Comparison of ENCODE assay signal across 8 mouse cellular contexts in genomic region chr7:19523017-19523756, GRCm38 (mm10). TPM values are rescaled to one million over a fixed set of nuclear protein-coding genes. Genes with fewer than 3 reads are reported as not detected.
DNase-seq lines count a peak whose midpoint lies in the region; ATAC-seq and TF ChIP-seq lines count a peak whose summit lies in the region.

No protein-coding gene starts in this region.

- 13% methylated on average over 72 of the region's 72 CpGs for WGBS in heart, embryonic 14.5 days
- WGBS in embryonic facial prominence, embryonic 13.5 days = 13% methylated on average over 72 of the region's 72 CpGs
- 12% methylated on average over 72 of the region's 72 CpGs for WGBS in limb, embryonic 12.5 days
- 9% methylated on average over 72 of the region's 72 CpGs for WGBS in stomach, embryonic 15.5 days

- no peak overlapping the region for H3K27ac ChIP-seq in heart, embryonic 14.5 days (replicated peaks in 1 of 2; ENCODE audit: control insufficient read depth in 1 of 2, insufficient read depth in 1 of 2, low read depth in 2 of 2, low read length in 2 of 2)
- no peak overlapping the region for H3K27ac ChIP-seq in embryonic facial prominence, embryonic 13.5 days
- H3K27ac ChIP-seq in limb, embryonic 12.5 days = no peak overlapping the region
- H3K27ac ChIP-seq in stomach, embryonic 15.5 days = no peak overlapping the region

- intact Hi-C loops in heart, postnatal 36 days (cut with DNase I) = no loop called here

- peaks cover 1% of the 10 kb centered on the region; the same call in 1 of the 2 replicates for H3K36me3 ChIP-seq in heart, embryonic 14.5 days (ENCODE audit: control insufficient read depth, insufficient read depth, low read length)
- no peaks in the 10 kb centered on the region for H3K36me3 ChIP-seq in E14TG2a.4 (ENCODE audit: insufficient read depth, low read length)
- H3K36me3 ChIP-seq in embryonic facial prominence, embryonic 13.5 days = no peaks in the 10 kb centered on the region
- H3K36me3 ChIP-seq in limb, embryonic 12.5 days = no peaks in the 10 kb centered on the region
- no peaks in the 10 kb centered on the region for H3K36me3 ChIP-seq in stomach, embryonic 15.5 days

- H3K9ac ChIP-seq in heart, embryonic 14.5 days (ENCODE audit: low read length) = peak overlapping the region; percentile 54
- peak overlapping the region; percentile 65 for H3K9ac ChIP-seq in embryonic facial prominence, embryonic 13.5 days
- 0 out of 2 replicates have a peak overlapping the region, but pooled peaks have one; percentile 51 for H3K9ac ChIP-seq in limb, embryonic 12.5 days (replicated peaks)
- no peak overlapping the region for H3K9ac ChIP-seq in stomach, embryonic 15.5 days

- no peak for DNase-seq in heart, postnatal 36 days
- no peak for DNase-seq in spleen, postnatal 10 days (ENCODE audit: low spot score in 2 of 2)
- DNase-seq in gastrocnemius, adult 8-10 months (ENCODE audit: low spot score in 2 of 2) = no peak

- ATAC-seq in heart, embryonic 14.5 days (ENCODE audit: insufficient number of reproducible peaks, insufficient read depth, low FRiP score, low read depth) = no peak
- no peak for ATAC-seq in embryonic facial prominence, embryonic 13.5 days (ENCODE audit: insufficient number of reproducible peaks, insufficient read depth, low FRiP score, low TSS enrichment, low read depth)
- no peak for ATAC-seq in limb, embryonic 12.5 days (ENCODE audit: insufficient number of reproducible peaks, insufficient read depth, low FRiP score, low TSS enrichment, low read depth)
- ATAC-seq in stomach, embryonic 15.5 days (ENCODE audit: insufficient read depth, low FRiP score, low read depth) = no peak

- peaks cover 71% of the 10 kb centered on the region for H3K27me3 ChIP-seq in heart, embryonic 14.5 days (ENCODE audit: control insufficient read depth, insufficient read depth, low read length)
- H3K27me3 ChIP-seq in E14TG2a.4 (ENCODE audit: insufficient read depth, low read length) = peaks cover 82% of the 10 kb centered on the region
- H3K27me3 ChIP-seq in embryonic facial prominence, embryonic 13.5 days = peaks cover 76% of the 10 kb centered on the region
- H3K27me3 ChIP-seq in limb, embryonic 12.5 days = peaks cover 89% of the 10 kb centered on the region
- H3K27me3 ChIP-seq in stomach, embryonic 15.5 days (replicated peaks) = peaks cover 74% of the 10 kb centered on the region

- H3K4me3 ChIP-seq in heart, embryonic 14.5 days (ENCODE audit: control insufficient read depth in 1 of 2, insufficient read depth in 1 of 2, low read depth in 1 of 2, low read length in 2 of 2) = peak overlapping the region; percentile 43 to 44; a peak in 3 of 4 replicates
- peak overlapping the region; percentile 66 for H3K4me3 ChIP-seq in E14TG2a.4 (replicated peaks; ENCODE audit: low read length)
- H3K4me3 ChIP-seq in embryonic facial prominence, embryonic 13.5 days = peak overlapping the region; percentile 44
- peak overlapping the region; percentile 45 for H3K4me3 ChIP-seq in limb, embryonic 12.5 days (replicated peaks)
- peak overlapping the region; percentile 44 for H3K4me3 ChIP-seq in stomach, embryonic 15.5 days (replicated peaks)

- H3K4me1 ChIP-seq in heart, embryonic 14.5 days (ENCODE audit: control insufficient read depth in 2 of 2, insufficient read depth in 2 of 2, low read length in 2 of 2) = peaks cover 15 to 25% of the 10 kb centered on the region in 2 experiments; a peak in 3 of 4 replicates
- H3K4me1 ChIP-seq in E14TG2a.4 (replicated peaks; ENCODE audit: low read depth, low read length) = peaks cover 32% of the 10 kb centered on the region
- H3K4me1 ChIP-seq in embryonic facial prominence, embryonic 13.5 days = peaks cover 30% of the 10 kb centered on the region
- peaks cover 27% of the 10 kb centered on the region for H3K4me1 ChIP-seq in limb, embryonic 12.5 days (replicated peaks)
- peaks cover 27% of the 10 kb centered on the region for H3K4me1 ChIP-seq in stomach, embryonic 15.5 days

- no peaks in the 10 kb centered on the region for H3K9me3 ChIP-seq in heart, embryonic 14.5 days (ENCODE audit: control insufficient read depth, low read length)
- H3K9me3 ChIP-seq in E14TG2a.4 (ENCODE audit: low read length) = no peaks in the 10 kb centered on the region
- no peaks in the 10 kb centered on the region for H3K9me3 ChIP-seq in embryonic facial prominence, embryonic 13.5 days
- H3K9me3 ChIP-seq in limb, embryonic 12.5 days = no peaks in the 10 kb centered on the region
- no peaks in the 10 kb centered on the region for H3K9me3 ChIP-seq in stomach, embryonic 15.5 days

- peak overlapping the region; percentile 82 for H3K4me2 ChIP-seq in heart, embryonic 14.5 days (ENCODE audit: low read length)
- H3K4me2 ChIP-seq in embryonic facial prominence, embryonic 13.5 days = peak overlapping the region; percentile 91
- peak overlapping the region; percentile 86 for H3K4me2 ChIP-seq in limb, embryonic 12.5 days
- H3K4me2 ChIP-seq in stomach, embryonic 15.5 days = peak overlapping the region; percentile 95

- no peak for TF ChIP-seq CTCF in E14TG2a.4 (conservative IDR thresholded peaks at IDR 0.05; ENCODE audit: low read length)

RNA-seq across cellular contexts. Expression of gene Nkpd1, which starts 5.5 kb away (rescaled TPM):
- not detected in 2 replicates for polyA plus RNA-seq in heart, embryonic 14.5 days (2014; fragmentation: Nextera tagmentation; extraction: Ambion mirVana)
- total RNA-seq in heart, postnatal 36 days (2021) = not detected
- 0.08 and 0.15 TPM in 2 replicates for polyA plus RNA-seq in embryonic facial prominence, embryonic 13.5 days (2015; fragmentation: Nextera tagmentation; extraction: Ambion mirVana)
- 0.14 TPM in 1 of 2 replicates, not detected in the other for polyA plus RNA-seq in limb, embryonic 12.5 days (2016; fragmentation: Nextera tagmentation; extraction: Ambion mirVana)
- polyA plus RNA-seq in stomach, embryonic 15.5 days (2015; fragmentation: Nextera tagmentation; extraction: Ambion mirVana) = 0.30 and 0.83 TPM in 2 replicates
- total RNA-seq in gastrocnemius, adult 8-10 months (2022) = not detected

RNA-seq across cellular contexts. Expression of gene Trappc6a, which starts 15.0 kb away (rescaled TPM):
- polyA plus RNA-seq in heart, embryonic 14.5 days (2014; fragmentation: Nextera tagmentation; extraction: Ambion mirVana) = 87.3 and 92.9 TPM in 2 replicates
- 10 to 100 TPM; 32.9 to 37.4 TPM for total RNA-seq in heart, postnatal 36 days (2021)
- 60.2 and 64.1 TPM in 2 replicates for polyA plus RNA-seq in embryonic facial prominence, embryonic 13.5 days (2015; fragmentation: Nextera tagmentation; extraction: Ambion mirVana)
- polyA plus RNA-seq in limb, embryonic 12.5 days (2016; fragmentation: Nextera tagmentation; extraction: Ambion mirVana) = 79.4 and 80.0 TPM in 2 replicates
- polyA plus RNA-seq in stomach, embryonic 15.5 days (2015; fragmentation: Nextera tagmentation; extraction: Ambion mirVana) = 103 and 105 TPM in 2 replicates
- 10 to 100 TPM in 1 of 4 experiments, 1 to 10 TPM in 3; 7.6 to 10.2 (median 8.8) TPM for total RNA-seq in gastrocnemius, adult 8-10 months (2022)

RNA-seq across cellular contexts. Expression of gene Bloc1s3, which starts 15.0 kb away (rescaled TPM):
- polyA plus RNA-seq in heart, embryonic 14.5 days (2014; fragmentation: Nextera tagmentation; extraction: Ambion mirVana) = 1.4 and 1.7 TPM in 2 replicates
- 1 to 10 TPM; 2.3 to 2.5 TPM for total RNA-seq in heart, postnatal 36 days (2021)
- polyA plus RNA-seq in embryonic facial prominence, embryonic 13.5 days (2015; fragmentation: Nextera tagmentation; extraction: Ambion mirVana) = 2.3 and 2.7 TPM in 2 replicates
- 3.6 and 4.1 TPM in 2 replicates for polyA plus RNA-seq in limb, embryonic 12.5 days (2016; fragmentation: Nextera tagmentation; extraction: Ambion mirVana)
- polyA plus RNA-seq in stomach, embryonic 15.5 days (2015; fragmentation: Nextera tagmentation; extraction: Ambion mirVana) = 2.2 and 2.4 TPM in 2 replicates
- total RNA-seq in gastrocnemius, adult 8-10 months (2022) = 1 to 10 TPM; 2.1 to 2.7 (median 2.3) TPM

RNA-seq across cellular contexts. Expression of gene Ppp1r37, which starts 39.7 kb away (rescaled TPM):
- 2.9 and 5.3 TPM in 2 replicates for polyA plus RNA-seq in heart, embryonic 14.5 days (2014; fragmentation: Nextera tagmentation; extraction: Ambion mirVana)
- 10 to 100 TPM; 56.0 to 59.3 TPM for total RNA-seq in heart, postnatal 36 days (2021)
- polyA plus RNA-seq in embryonic facial prominence, embryonic 13.5 days (2015; fragmentation: Nextera tagmentation; extraction: Ambion mirVana) = 26.0 and 30.3 TPM in 2 replicates
- polyA plus RNA-seq in limb, embryonic 12.5 days (2016; fragmentation: Nextera tagmentation; extraction: Ambion mirVana) = 33.2 and 39.7 TPM in 2 replicates
- polyA plus RNA-seq in stomach, embryonic 15.5 days (2015; fragmentation: Nextera tagmentation; extraction: Ambion mirVana) = 25.3 and 28.2 TPM in 2 replicates
- total RNA-seq in gastrocnemius, adult 8-10 months (2022) = 10 to 100 TPM; 45.9 to 52.8 (median 48.8) TPM

RNA-seq across cellular contexts. Expression of gene Zfp296, which starts 53.9 kb away (rescaled TPM):
- polyA plus RNA-seq in heart, embryonic 14.5 days (2014; fragmentation: Nextera tagmentation; extraction: Ambion mirVana) = 0.13 and 0.38 TPM in 2 replicates
- under 1 TPM in 1 of 2 experiments, not detected in 1; 0.50 TPM for total RNA-seq in heart, postnatal 36 days (2021)
- 0.67 and 0.83 TPM in 2 replicates for polyA plus RNA-seq in embryonic facial prominence, embryonic 13.5 days (2015; fragmentation: Nextera tagmentation; extraction: Ambion mirVana)
- 0.38 and 0.61 TPM in 2 replicates for polyA plus RNA-seq in limb, embryonic 12.5 days (2016; fragmentation: Nextera tagmentation; extraction: Ambion mirVana)
- polyA plus RNA-seq in stomach, embryonic 15.5 days (2015; fragmentation: Nextera tagmentation; extraction: Ambion mirVana) = 1.7 and 2.6 TPM in 2 replicates
- 1 to 10 TPM in 1 of 4 experiments, under 1 TPM in 3; 0.56 to 1.1 (median 0.77) TPM for total RNA-seq in gastrocnemius, adult 8-10 months (2022)
